Mouse (Mus musculus) erythroblast, embryonic 14.5 days (primary cell): ENCODE data around the gene Abcc12. TPM values are rescaled to one million over a fixed set of nuclear protein-coding genes. Genes with fewer than 3 reads are reported as not detected.

Experiments used
- H3K27me3 ChIP-seq: 2 replicates; pipeline ENCODE4 v1.6.1; 2012; ENCODE audit warnings: inconsistent platforms; ENCODE audit not compliant: control insufficient read depth
- H3K36me3 ChIP-seq: 2 replicates; pipeline ENCODE4 v1.6.1; 2012; ENCODE audit warnings: mild to moderate bottlenecking, inconsistent platforms; ENCODE audit not compliant: control insufficient read depth
- H3K4me1 ChIP-seq: 2 replicates; pipeline ENCODE4 v1.6.1; 2012; ENCODE audit warnings: inconsistent platforms; ENCODE audit not compliant: control insufficient read depth
- H3K4me3 ChIP-seq: replicated peaks from 2 replicates; pipeline ENCODE3; 2012; ENCODE audit warnings: moderate library complexity, mild to moderate bottlenecking, inconsistent platforms
- H3K9me3 ChIP-seq: 2 replicates; pipeline ENCODE4 v1.6.1; 2012; ENCODE audit warnings: low read length, inconsistent platforms, mixed read lengths; ENCODE audit not compliant: control insufficient read depth
- GATA1 ChIP-seq: IDR thresholded peaks from 2 replicates; pipeline ENCODE4 v1.6.1; 2012; ENCODE audit warnings: low read length, inconsistent platforms, mixed read lengths
- TAL1 ChIP-seq: IDR thresholded peaks from 3 replicates; pipeline ENCODE4 v1.6.1; 2012; ENCODE audit warnings: low read length, inconsistent platforms, mixed read lengths
- polyA plus RNA-seq: library from polyadenylated mRNA; stranded (reverse); fragments of >175 nt; gene quantifications from 2 replicates; pipeline ENCODE4 v1.2.3, GENCODE M21; 2012

Gene Abcc12
- polyA plus RNA-seq, 1 experiment = not detected

GRCm38 (mm10) chr8:86535791-86536662, 44.5 kb downstream of the Abcc12 start:
- Histone ChIP-seq H3K9me3 (no peaks in the 10 kb centered on the region), H3K27me3 (no peaks in the 10 kb centered on the region), H3K36me3 (no peaks in the 10 kb centered on the region), H3K4me1 (no peaks in the 10 kb centered on the region), H3K4me3 (no peak overlapping the region)
- TF ChIP-seq GATA1 = no peak
- TF ChIP-seq TAL1 = no peak

- Histone ChIP-seq H3K36me3 (no peaks in the 10 kb centered on the region), H3K27me3 (no peaks in the 10 kb centered on the region), H3K4me1 (no peaks in the 10 kb centered on the region), H3K9me3 (no peaks in the 10 kb centered on the region), H3K4me3 (no peak overlapping the region)
- no peak for TF ChIP-seq GATA1
- TF ChIP-seq TAL1 = no peak
Measured at GRCm38 (mm10) chr8:86535068-86535560, 45.4 kb downstream of the Abcc12 start.

- Histone ChIP-seq H3K9me3 (no peaks in the 10 kb centered on the region), H3K27me3 (no peaks in the 10 kb centered on the region), H3K4me3 (no peak overlapping the region), H3K4me1 (no peaks in the 10 kb centered on the region), H3K36me3 (no peaks in the 10 kb centered on the region)
- TF ChIP-seq GATA1 = no peak
- TF ChIP-seq TAL1 = no peak
Measured at GRCm38 (mm10) chr8:86529714-86530113, 50.8 kb downstream of the Abcc12 start.

GRCm38 (mm10) chr8:86527336-86528029, 53.0 kb downstream of the Abcc12 start:
- Histone ChIP-seq H3K36me3 (no peaks in the 10 kb centered on the region), H3K4me1 (no peaks in the 10 kb centered on the region), H3K27me3 (no peaks in the 10 kb centered on the region), H3K4me3 (no peak overlapping the region), H3K9me3 (no peaks in the 10 kb centered on the region)
- TF ChIP-seq GATA1 (no peak), TAL1 (no peak)

GRCm38 (mm10) chr8:86526808-86527207, 53.7 kb downstream of the Abcc12 start:
- H3K36me3 ChIP-seq = no peaks in the 10 kb centered on the region
- no peak for TF ChIP-seq GATA1
- no peak for TF ChIP-seq TAL1
- no peaks in the 10 kb centered on the region for H3K9me3 ChIP-seq
- no peaks in the 10 kb centered on the region for H3K4me1 ChIP-seq
- H3K27me3 ChIP-seq = no peaks in the 10 kb centered on the region
- no peak overlapping the region for H3K4me3 ChIP-seq

GRCm38 (mm10) chr8:86514203-86514602, 66.3 kb downstream of the Abcc12 start:
- Histone ChIP-seq H3K36me3 (no peaks in the 10 kb centered on the region), H3K4me3 (no peak overlapping the region), H3K9me3 (no peaks in the 10 kb centered on the region; the same call in 1 of the 2 replicates), H3K27me3 (no peaks in the 10 kb centered on the region), H3K4me1 (no peaks in the 10 kb centered on the region)
- TF ChIP-seq GATA1 (no peak), TAL1 (no peak)

GRCm38 (mm10) chr8:86512886-86513285, 67.6 kb downstream of the Abcc12 start:
- no peaks in the 10 kb centered on the region for H3K4me1 ChIP-seq
- H3K4me3 ChIP-seq = no peak overlapping the region
- TF ChIP-seq TAL1 = no peak
- TF ChIP-seq GATA1 = no peak
- H3K27me3 ChIP-seq = no peaks in the 10 kb centered on the region
- H3K9me3 ChIP-seq = peaks cover 2% of the 10 kb centered on the region; the same call in 1 of the 2 replicates
- H3K36me3 ChIP-seq = no peaks in the 10 kb centered on the region

- Histone ChIP-seq H3K27me3 (no peaks in the 10 kb centered on the region), H3K9me3 (peaks cover 5% of the 10 kb centered on the region; the same call in 1 of the 2 replicates), H3K4me3 (no peak overlapping the region), H3K36me3 (no peaks in the 10 kb centered on the region), H3K4me1 (no peaks in the 10 kb centered on the region)
- TF ChIP-seq GATA1 = no peak
- no peak for TF ChIP-seq TAL1
Measured at GRCm38 (mm10) chr8:86512131-86512792, 68.2 kb downstream of the Abcc12 start.

GRCm38 (mm10) chr8:86501341-86501740, 79.1 kb downstream of the Abcc12 start:
- no peaks in the 10 kb centered on the region for H3K27me3 ChIP-seq
- no peaks in the 10 kb centered on the region for H3K4me1 ChIP-seq
- H3K9me3 ChIP-seq = peaks cover 6% of the 10 kb centered on the region
- TF ChIP-seq GATA1 = no peak
- TF ChIP-seq TAL1 = no peak
- no peak overlapping the region for H3K4me3 ChIP-seq
- H3K36me3 ChIP-seq = no peaks in the 10 kb centered on the region
